Mouse (Mus musculus): ENCODE measurements at regions not wholly inside any gene's neighbourhood (a gene's known extent, or its start where the extent isn't known, plus 50 kb on each side); places are given as distances from the start of the nearest gene placed in this dataset.

DNA sequence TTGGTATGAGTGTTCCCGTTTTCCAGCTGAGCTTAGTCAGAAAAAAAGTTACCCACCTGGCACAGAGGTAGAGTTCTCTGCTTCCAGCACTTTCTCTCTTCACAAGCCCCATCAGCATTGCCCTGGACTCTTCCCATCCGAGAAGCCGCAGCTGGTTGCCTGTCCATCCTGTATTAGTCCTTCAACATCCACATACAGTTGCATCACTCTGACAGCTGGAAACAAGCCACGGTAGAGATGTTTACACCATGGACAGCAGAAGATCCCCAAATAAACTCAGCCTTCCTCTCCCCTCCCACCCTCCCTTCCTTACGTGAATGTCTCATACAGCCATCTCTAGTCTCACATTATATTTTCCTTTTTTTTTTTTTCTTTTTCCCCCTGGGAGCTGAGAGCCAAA lies 304.9 kb downstream of the Gpam start:
- no peak for TF ChIP-seq CTCF (IDR thresholded peaks at IDR 0.05; ENCODE audit: low read depth, low read length)
- TF ChIP-seq POLR2A (IDR thresholded peaks at IDR 0.05; ENCODE audit: extremely low read depth, insufficient read depth, low read length) = no peak
